Mouse (Mus musculus) ES-E14 (cell line): Measurements from ENCODE around the gene Tnfrsf11a.

ENCODE experiments used
- CHD2 ChIP-seq: IDR thresholded peaks from 2 replicates; pipeline ENCODE4 v1.6.1; 2014; ENCODE audit warnings: mild to moderate bottlenecking, low read depth, low read length, inconsistent platforms
- HCFC1 ChIP-seq: IDR thresholded peaks from 2 replicates; pipeline ENCODE4 v1.6.1; 2012; ENCODE audit warnings: low read length, inconsistent platforms, borderline replicate concordance; ENCODE audit not compliant: insufficient read depth
- MAFK ChIP-seq: IDR thresholded peaks from 2 replicates; pipeline ENCODE4 v1.6.1; 2014; ENCODE audit warnings: mild to moderate bottlenecking, low read depth, low read length, inconsistent platforms; ENCODE audit not compliant: insufficient read depth
- ZC3H11A ChIP-seq: IDR thresholded peaks from 2 replicates; pipeline ENCODE4 v1.6.1; 2012; ENCODE audit warnings: low read depth, mild to moderate bottlenecking, inconsistent platforms, low read length, borderline replicate concordance
- ZNF384 ChIP-seq: IDR thresholded peaks from 2 replicates; pipeline ENCODE4 v1.6.1; 2012; ENCODE audit warnings: low read depth, low read length, inconsistent platforms

GRCm38 (mm10) chr1:105815310-105815709, 34.8 kb downstream of the Tnfrsf11a start:
- TF ChIP-seq ZNF384 (no peak), ZC3H11A (no peak), CHD2 (no peak), MAFK (no peak), HCFC1 (no peak)
